Mouse (Mus musculus): ENCODE data around the gene Ssh3. TPM values are rescaled to one million over a fixed set of nuclear protein-coding genes. Genes with fewer than 3 reads are reported as not detected.

The Ssh3 gene
- total and polyA plus RNA-seq, 3 experiments, result 0.30 to 5.8 (median 2.3) TPM

- peak; percentile 24 for ATAC-seq (ENCODE audit: extremely low read depth, insufficient number of reproducible peaks, low FRiP score, poor library complexity, severe bottlenecking)
- DNase-seq (ENCODE audit: low spot score), result no peak
- peaks cover 91% of the 10 kb centered on the region for H3K4me1 ChIP-seq (ENCODE audit: insufficient read depth, low read depth, low read length)
- TF ChIP-seq GATA2 (IDR thresholded peaks at IDR 0.05; ENCODE audit: borderline replicate concordance, low read depth, low read length), result no peak
- no peak for TF ChIP-seq POLR2AphosphoS5 (IDR thresholded peaks at IDR 0.05; ENCODE audit: insufficient replicate concordance, low read depth, low read length)
- no peak for TF ChIP-seq TAL1 (conservative IDR thresholded peaks at IDR 0.05; ENCODE audit: low read depth, low read length)
- TF ChIP-seq GATA1 (IDR thresholded peaks at IDR 0.05; ENCODE audit: borderline replicate concordance, low read length), result no peak
- no peak for TF ChIP-seq CTCF (IDR thresholded peaks at IDR 0.05; ENCODE audit: low read depth, low read length)
- H3K36me3 ChIP-seq (replicated peaks), result peaks cover 68% of the 10 kb centered on the region
- H3K4me3 ChIP-seq (ENCODE audit: low read depth, low read length), result peak overlapping the region; percentile 53; the same call in 1 of the 2 replicates
- peaks cover 2% of the 10 kb centered on the region for H3K27me3 ChIP-seq (ENCODE audit: insufficient read depth, low read length)
- no peaks in the 10 kb centered on the region for H3K9me3 ChIP-seq (replicated peaks)
These were observed 33.0 kb upstream of the Ssh3 start for GRCm38 (mm10) chr19:4301735-4302651.

GRCm38 (mm10) chr19:4300852-4301734 lies 32.1 kb upstream of the Ssh3 start:
- Histone ChIP-seq H3K27me3 (ENCODE audit: insufficient read depth, low read length) (no peaks in the 10 kb centered on the region), H3K9me3 (replicated peaks) (no peaks in the 10 kb centered on the region), H3K4me3 (ENCODE audit: low read depth, low read length) (peak overlapping the region; percentile 53; the same call in 1 of the 2 replicates), H3K4me1 (ENCODE audit: insufficient read depth, low read depth, low read length) (peaks cover 93% of the 10 kb centered on the region), H3K36me3 (replicated peaks) (peaks cover 76% of the 10 kb centered on the region)
- DNase-seq (ENCODE audit: low spot score), result no peak
- TF ChIP-seq GATA1 (IDR thresholded peaks at IDR 0.05; ENCODE audit: borderline replicate concordance, low read length) (no peak), POLR2AphosphoS5 (IDR thresholded peaks at IDR 0.05; ENCODE audit: insufficient replicate concordance, low read depth, low read length) (no peak), CTCF (IDR thresholded peaks at IDR 0.05; ENCODE audit: low read depth, low read length) (no peak), TAL1 (conservative IDR thresholded peaks at IDR 0.05; ENCODE audit: low read depth, low read length) (no peak), GATA2 (IDR thresholded peaks at IDR 0.05; ENCODE audit: borderline replicate concordance, low read depth, low read length) (no peak)
- ATAC-seq (ENCODE audit: extremely low read depth, insufficient number of reproducible peaks, low FRiP score, poor library complexity, severe bottlenecking), result no peak

DNA sequence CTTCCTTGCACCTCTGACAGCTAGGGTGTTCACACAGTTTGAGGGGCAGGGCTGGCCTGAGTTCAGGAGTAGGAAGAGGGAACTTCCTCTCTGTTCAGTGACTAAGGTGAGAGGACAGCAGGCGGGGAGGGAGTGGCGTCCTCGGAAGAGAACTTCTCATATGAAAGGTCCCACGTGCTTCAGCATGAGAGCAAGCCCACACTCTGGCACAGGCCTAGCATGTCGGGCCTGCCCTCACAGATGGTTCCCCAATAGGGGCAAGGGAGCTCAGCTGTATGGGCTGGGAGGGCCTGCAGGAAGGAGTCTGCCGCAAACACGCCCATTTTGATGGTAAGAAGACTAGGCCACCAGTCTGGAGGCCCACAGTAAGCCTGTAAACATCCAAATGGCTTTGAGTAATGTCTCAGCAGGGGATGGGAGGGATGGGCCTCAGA lies 31.3 kb upstream of the Ssh3 start:
- peak overlapping the region; percentile 50; the same call in 1 of the 2 replicates for H3K4me3 ChIP-seq (ENCODE audit: low read depth, low read length)

DNA sequence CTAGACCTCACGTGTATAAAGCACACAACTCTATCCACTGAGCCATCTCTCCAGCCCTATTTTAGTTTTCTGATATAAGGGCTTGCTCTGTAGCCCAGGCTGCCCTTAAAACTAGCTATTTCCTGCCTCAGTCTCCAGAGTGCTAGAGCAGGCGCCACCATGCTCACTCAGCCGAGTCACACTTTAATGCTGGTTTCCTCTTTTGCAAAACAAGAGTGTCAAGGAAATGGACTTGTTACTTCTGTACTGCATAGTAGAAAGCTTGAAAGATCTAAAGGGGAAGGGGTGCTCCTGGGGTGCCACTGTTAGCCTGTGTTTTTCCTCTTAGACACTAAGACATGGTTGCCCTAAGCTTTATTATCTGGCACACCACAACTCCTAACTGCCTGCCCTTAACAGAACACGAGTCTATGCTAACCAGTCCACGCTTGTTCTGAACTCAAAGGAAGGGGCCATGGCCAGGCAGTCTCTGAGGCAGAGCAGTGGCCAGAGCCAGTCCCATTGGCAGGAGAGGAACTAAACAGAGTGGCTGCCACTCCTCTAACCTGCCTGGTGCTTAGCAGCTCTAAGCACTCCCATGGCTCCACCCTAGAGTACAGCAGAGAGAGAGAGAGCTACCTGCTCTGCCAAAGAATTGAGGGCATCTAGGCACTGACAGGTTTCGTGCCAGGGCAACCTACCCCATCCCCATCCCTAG lies 30.7 kb upstream of the Ssh3 start:
- TF ChIP-seq GATA2 (IDR thresholded peaks at IDR 0.05; ENCODE audit: borderline replicate concordance, low read depth, low read length) (no peak), TAL1 (conservative IDR thresholded peaks at IDR 0.05; ENCODE audit: low read depth, low read length) (no peak)
- no peaks in the 10 kb centered on the region for H3K27me3 ChIP-seq (ENCODE audit: insufficient read depth, low read length)
- H3K36me3 ChIP-seq (replicated peaks), result peaks cover 90% of the 10 kb centered on the region
- H3K4me1 ChIP-seq (ENCODE audit: insufficient read depth, low read depth, low read length), result peaks cover 99% of the 10 kb centered on the region
- peak overlapping the region; percentile 50; the same call in 1 of the 2 replicates for H3K4me3 ChIP-seq (ENCODE audit: low read depth, low read length)
- H3K9me3 ChIP-seq (replicated peaks), result no peaks in the 10 kb centered on the region
- DNase-seq (ENCODE audit: low spot score) (no peak), ATAC-seq (ENCODE audit: extremely low read depth, insufficient number of reproducible peaks, low FRiP score, poor library complexity, severe bottlenecking) (no peak)

More for the DNA sequence above, 31.3 kb upstream of the Ssh3 start:
- Histone ChIP-seq H3K36me3 (replicated peaks) (peaks cover 84% of the 10 kb centered on the region), H3K27me3 (ENCODE audit: insufficient read depth, low read length) (no peaks in the 10 kb centered on the region), H3K4me1 (ENCODE audit: insufficient read depth, low read depth, low read length) (peaks cover 99% of the 10 kb centered on the region), H3K9me3 (replicated peaks) (no peaks in the 10 kb centered on the region)
- ATAC-seq (ENCODE audit: extremely low read depth, insufficient number of reproducible peaks, low FRiP score, poor library complexity, severe bottlenecking) (peak; percentile 86), DNase-seq (ENCODE audit: low spot score) (peak; percentile 56)
- TF ChIP-seq GATA1 (IDR thresholded peaks at IDR 0.05; ENCODE audit: borderline replicate concordance, low read length) (no peak), GATA2 (IDR thresholded peaks at IDR 0.05; ENCODE audit: borderline replicate concordance, low read depth, low read length) (no peak), POLR2AphosphoS5 (IDR thresholded peaks at IDR 0.05; ENCODE audit: insufficient replicate concordance, low read depth, low read length) (no peak), CTCF (IDR thresholded peaks at IDR 0.05; ENCODE audit: low read depth, low read length) (no peak), TAL1 (conservative IDR thresholded peaks at IDR 0.05; ENCODE audit: low read depth, low read length) (no peak)

- Histone ChIP-seq H3K4me1 (ENCODE audit: insufficient read depth, low read depth, low read length) (peaks cover 98% of the 10 kb centered on the region), H3K4me3 (ENCODE audit: low read depth, low read length) (no peak overlapping the region; the same call in 1 of the 2 replicates), H3K36me3 (replicated peaks) (peaks cover 94% of the 10 kb centered on the region), H3K9me3 (replicated peaks) (no peaks in the 10 kb centered on the region), H3K27me3 (ENCODE audit: insufficient read depth, low read length) (no peaks in the 10 kb centered on the region)
- ATAC-seq (ENCODE audit: extremely low read depth, insufficient number of reproducible peaks, low FRiP score, poor library complexity, severe bottlenecking) (no peak), DNase-seq (ENCODE audit: low spot score) (no peak)
- TF ChIP-seq TAL1 (conservative IDR thresholded peaks at IDR 0.05; ENCODE audit: low read depth, low read length), result no peak
These were observed 30.1 kb upstream of the Ssh3 start for GRCm38 (mm10) chr19:4299126-4299525.
